Mouse (Mus musculus) midbrain, postnatal 0 days (tissue): ENCODE measurements around the gene Dll4. TPM values are rescaled to one million over a fixed set of nuclear protein-coding genes. Genes with fewer than 3 reads are reported as not detected.

Experiments
- ATAC-seq: fragments of 200-750 bp; cut with Nextera tagmentation; 2 replicates; pipeline ENCODE4 v1.8.0; 2017; ENCODE audit warnings: moderate number of reproducible peaks, mild to moderate bottlenecking, moderate TSS enrichment, moderate library complexity; ENCODE audit not compliant: low FRiP score
- DNase-seq: peaks from one replicate; pipeline ENCODE4 v3.0.0-alpha.2; 2015; ENCODE audit warnings: low spot score
- H3K27ac ChIP-seq: fragments of 300-500 bp; sonication (generic); 2 replicates; pipeline ENCODE4 v1.5.1; 2014; ENCODE audit warnings: low read depth, mild to moderate bottlenecking, low read length, mixed read lengths
- H3K27me3 ChIP-seq: fragments of 300-500 bp; sonication (generic); 2 replicates; pipeline ENCODE4 v1.6.1; 2014; ENCODE audit warnings: low read length, control low read depth, mixed read lengths; ENCODE audit not compliant: insufficient read depth
- H3K36me3 ChIP-seq: fragments of 300-500 bp; sonication (generic); 2 replicates; pipeline ENCODE4 v1.6.1; 2014; ENCODE audit warnings: low read length, control low read depth, mixed read lengths; ENCODE audit not compliant: insufficient read depth
- H3K4me1 ChIP-seq: fragments of 300-500 bp; sonication (generic); 2 replicates; pipeline ENCODE4 v1.6.1; 2014; ENCODE audit warnings: mild to moderate bottlenecking, control low read depth, antibody characterized with exemption, low read length, mixed read lengths; ENCODE audit not compliant: insufficient read depth
- H3K4me2 ChIP-seq: fragments of 300-500 bp; sonication (generic); 2 replicates; pipeline ENCODE4 v1.6.1; 2014; ENCODE audit warnings: low read depth, mild to moderate bottlenecking, low read length, mixed read lengths; ENCODE audit not compliant: poor library complexity, severe bottlenecking
- H3K4me3 ChIP-seq: fragments of 300-500 bp; sonication (generic); 2 replicates; pipeline ENCODE4 v1.5.1; 2014; ENCODE audit warnings: low read depth, mild to moderate bottlenecking, low read length, moderate library complexity
- H3K9ac ChIP-seq: fragments of 300-500 bp; sonication (generic); replicated peaks from 2 replicates; pipeline ENCODE4 v1.6.1; 2014; ENCODE audit warnings: mild to moderate bottlenecking, low read length, moderate library complexity, mixed read lengths; ENCODE audit not compliant: poor library complexity, severe bottlenecking
- H3K9me3 ChIP-seq: fragments of 300-500 bp; sonication (generic); 2 replicates; pipeline ENCODE4 v1.6.1; 2016; ENCODE audit warnings: low read length, control low read depth
- CTCF ChIP-seq: IDR thresholded peaks from 2 replicates; pipeline ENCODE4 v1.5.1; 2016; ENCODE audit warnings: antibody characterized with exemption, mild to moderate bottlenecking
- WGBS: fragments of 180-500 bp; shearing (Covaris S2); extraction: QIAGEN DNeasy Blood & Tissue Kit; methylation state at CpG from one replicate; pipeline ENCODE4 v1.1.7; 2014; 5-methylcytosine and 5-hydroxymethylcytosine counted together
- polyA plus RNA-seq: library from polyadenylated mRNA; unstranded; fragments of >200 nt; fragmentation: Nextera tagmentation; extraction: Ambion mirVana; gene quantifications from 2 replicates; pipeline ENCODE4 v1.2.1, GENCODE M21; 2015
- total RNA-seq: library from RNA; depleted of rRNA; stranded (reverse); fragments of >200 nt; gene quantifications from 2 replicates; pipeline ENCODE4 v1.2.3, GENCODE M21; 2014

Dll4 gene
- total and polyA plus RNA-seq, 2 experiments from 2014 or later = 2.6 to 3.9 TPM

- TF ChIP-seq CTCF = no peak
- no peak overlapping the region for H3K27ac ChIP-seq
- no peaks in the 10 kb centered on the region for H3K4me1 ChIP-seq
- no peak for ATAC-seq
- DNase-seq = no peak
- WGBS = 96% methylated on average over 1 of the region's 1 CpGs
- H3K4me3 ChIP-seq = no peak overlapping the region
- no peaks in the 10 kb centered on the region for H3K9me3 ChIP-seq
- H3K36me3 ChIP-seq = peaks cover 2% of the 10 kb centered on the region; the same call in 1 of the 2 replicates
- H3K4me2 ChIP-seq = no peak overlapping the region
- H3K27me3 ChIP-seq = peaks cover 18% of the 10 kb centered on the region; the same call in 1 of the 2 replicates
- no peak overlapping the region for H3K9ac ChIP-seq
Observed at GRCm38 (mm10) chr2:119335535-119335934, 10.0 kb downstream of the Dll4 start.

GRCm38 (mm10) chr2:119336002-119336401 lies 10.4 kb downstream of the Dll4 start:
- Histone ChIP-seq H3K4me3 (no peak overlapping the region), H3K9me3 (no peaks in the 10 kb centered on the region), H3K4me2 (no peak overlapping the region), H3K9ac (no peak overlapping the region), H3K27me3 (peaks cover 13% of the 10 kb centered on the region; the same call in 1 of the 2 replicates), H3K4me1 (no peaks in the 10 kb centered on the region), H3K27ac (no peak overlapping the region), H3K36me3 (no peaks in the 10 kb centered on the region)
- TF ChIP-seq CTCF = no peak
- 86% methylated on average over 2 of the region's 2 CpGs for WGBS
- no peak for DNase-seq
- no peak for ATAC-seq

GRCm38 (mm10) chr2:119336470-119336869 lies 10.9 kb downstream of the Dll4 start:
- Histone ChIP-seq H3K4me3 (no peak overlapping the region), H3K9ac (no peak overlapping the region), H3K27me3 (peaks cover 8% of the 10 kb centered on the region; the same call in 1 of the 2 replicates), H3K27ac (no peak overlapping the region), H3K36me3 (no peaks in the 10 kb centered on the region), H3K4me2 (no peak overlapping the region), H3K4me1 (no peaks in the 10 kb centered on the region), H3K9me3 (no peaks in the 10 kb centered on the region)
- no peak for ATAC-seq
- TF ChIP-seq CTCF = no peak
- DNase-seq = no peak
- 68% methylated on average over 10 of the region's 10 CpGs for WGBS

DNA sequence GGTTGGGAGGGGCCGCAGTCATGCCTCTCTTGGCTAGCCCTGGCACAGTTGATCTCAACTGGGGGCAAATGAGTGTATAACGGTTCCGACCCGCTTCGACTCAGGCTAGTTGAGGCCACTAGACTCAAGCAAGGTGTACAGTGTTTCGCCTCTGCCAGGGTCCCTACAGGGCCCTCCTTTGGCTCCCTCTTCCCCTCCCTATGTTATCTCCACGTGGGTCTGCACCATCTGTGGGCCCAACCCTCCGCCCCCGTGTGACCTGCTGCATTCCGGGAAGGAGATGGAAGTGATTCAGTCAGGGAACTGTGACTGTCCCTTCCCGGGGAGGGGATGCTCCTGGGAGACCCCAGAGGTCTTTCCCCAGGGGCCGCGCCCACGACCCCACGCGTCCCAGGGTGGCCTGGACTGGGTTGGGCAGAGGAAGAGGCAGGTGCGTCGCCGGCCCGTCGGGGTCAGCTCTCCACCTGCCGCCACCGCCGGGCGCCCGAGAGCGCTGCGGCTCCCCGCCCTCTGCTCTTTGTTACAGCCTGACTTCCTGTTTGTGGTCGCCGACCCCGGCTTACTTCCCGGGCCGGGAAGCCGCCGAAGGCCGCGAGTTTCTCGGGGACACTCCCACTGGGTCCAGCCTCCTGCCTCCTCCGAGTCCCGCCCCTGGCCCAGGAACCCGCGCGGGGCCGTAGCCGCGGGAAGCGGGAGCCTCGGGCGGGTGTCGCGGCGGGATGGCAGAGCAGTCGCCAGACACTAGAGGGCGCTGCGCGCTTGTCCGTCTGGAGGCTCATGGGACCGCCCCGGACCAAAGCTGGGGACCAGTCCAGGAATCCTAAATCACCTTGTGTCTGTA lies 12.1 kb downstream of the Dll4 start:
- peak; percentile 88 for TF ChIP-seq CTCF
- Histone ChIP-seq H3K36me3 (no peaks in the 10 kb centered on the region), H3K4me1 (no peaks in the 10 kb centered on the region), H3K4me2 (peak overlapping the region; percentile 66), H3K4me3 (peak overlapping the region; percentile 38), H3K9ac (peak overlapping the region; percentile 69), H3K27me3 (no peaks in the 10 kb centered on the region), H3K27ac (peak overlapping the region; percentile 33), H3K9me3 (no peaks in the 10 kb centered on the region)
- ATAC-seq (peak; percentile 75), DNase-seq (peak; percentile 79)
- WGBS = 9% methylated on average over 59 of the region's 60 CpGs

DNA sequence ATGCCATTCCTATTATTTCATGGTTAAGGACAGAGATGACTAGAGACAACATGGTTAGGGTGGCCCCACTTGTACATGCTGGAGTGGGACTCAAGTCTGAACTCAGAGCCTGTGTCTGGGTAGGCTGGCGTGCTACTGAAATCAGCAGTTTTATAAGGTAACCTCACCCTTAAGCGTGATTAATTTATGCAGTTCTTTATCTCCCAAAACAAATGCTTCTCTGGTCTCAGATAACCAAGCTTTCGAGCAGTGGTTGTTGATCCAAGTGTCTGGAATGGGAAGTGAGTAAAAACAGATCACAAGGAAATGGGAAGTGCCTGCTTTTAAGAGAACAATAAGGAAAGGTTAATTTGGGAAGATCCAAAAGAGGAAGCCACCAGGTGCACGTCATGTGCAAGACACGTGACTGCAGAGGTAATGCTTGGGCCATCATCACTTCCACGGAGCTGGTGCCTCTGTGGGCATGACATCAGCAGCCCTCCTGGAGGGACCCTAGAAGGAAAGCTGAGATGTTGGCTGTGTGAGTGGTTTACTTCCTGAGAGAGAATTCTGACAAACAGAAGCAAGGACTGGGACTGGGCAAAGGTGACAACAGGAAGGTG lies 19.1 kb downstream of the Dll4 start:
- ATAC-seq (no peak), DNase-seq (no peak)
- no peak for TF ChIP-seq CTCF
- Histone ChIP-seq H3K9me3 (no peaks in the 10 kb centered on the region), H3K27ac (no peak overlapping the region), H3K4me1 (no peaks in the 10 kb centered on the region), H3K36me3 (no peaks in the 10 kb centered on the region), H3K4me2 (no peak overlapping the region), H3K9ac (no peak overlapping the region), H3K27me3 (no peaks in the 10 kb centered on the region), H3K4me3 (no peak overlapping the region)
- WGBS = 59% methylated on average over 6 of the region's 6 CpGs
